Mouse (Mus musculus) erythroblast, embryonic 14.5 days (primary cell): Measurements from ENCODE around the gene Mdh1. TPM values are rescaled to one million over a fixed set of nuclear protein-coding genes. Genes with fewer than 3 reads are reported as not detected.
"Not testable (repeated sequence)": the region's sequence is repeated elsewhere in the genome, so short reads cannot be mapped to it uniquely, and the experiment has no call there.

Experiments used
- H3K27me3 ChIP-seq: 2 replicates; pipeline ENCODE4 v1.6.1; 2012; ENCODE audit warnings: inconsistent platforms; ENCODE audit not compliant: control insufficient read depth
- H3K36me3 ChIP-seq: 2 replicates; pipeline ENCODE4 v1.6.1; 2012; ENCODE audit warnings: mild to moderate bottlenecking, inconsistent platforms; ENCODE audit not compliant: control insufficient read depth
- H3K4me1 ChIP-seq: 2 replicates; pipeline ENCODE4 v1.6.1; 2012; ENCODE audit warnings: inconsistent platforms; ENCODE audit not compliant: control insufficient read depth
- H3K4me3 ChIP-seq: replicated peaks from 2 replicates; pipeline ENCODE3; 2012; ENCODE audit warnings: moderate library complexity, mild to moderate bottlenecking, inconsistent platforms
- H3K9me3 ChIP-seq: 2 replicates; pipeline ENCODE4 v1.6.1; 2012; ENCODE audit warnings: low read length, inconsistent platforms, mixed read lengths; ENCODE audit not compliant: control insufficient read depth
- GATA1 ChIP-seq: IDR thresholded peaks from 2 replicates; pipeline ENCODE4 v1.6.1; 2012; ENCODE audit warnings: low read length, inconsistent platforms, mixed read lengths
- TAL1 ChIP-seq: IDR thresholded peaks from 3 replicates; pipeline ENCODE4 v1.6.1; 2012; ENCODE audit warnings: low read length, inconsistent platforms, mixed read lengths
- polyA plus RNA-seq: library from polyadenylated mRNA; stranded (reverse); fragments of >175 nt; gene quantifications from 2 replicates; pipeline ENCODE4 v1.2.3, GENCODE M21; 2012

The Mdh1 gene
- polyA plus RNA-seq, 1 experiment, result 0.68 TPM

DNA sequence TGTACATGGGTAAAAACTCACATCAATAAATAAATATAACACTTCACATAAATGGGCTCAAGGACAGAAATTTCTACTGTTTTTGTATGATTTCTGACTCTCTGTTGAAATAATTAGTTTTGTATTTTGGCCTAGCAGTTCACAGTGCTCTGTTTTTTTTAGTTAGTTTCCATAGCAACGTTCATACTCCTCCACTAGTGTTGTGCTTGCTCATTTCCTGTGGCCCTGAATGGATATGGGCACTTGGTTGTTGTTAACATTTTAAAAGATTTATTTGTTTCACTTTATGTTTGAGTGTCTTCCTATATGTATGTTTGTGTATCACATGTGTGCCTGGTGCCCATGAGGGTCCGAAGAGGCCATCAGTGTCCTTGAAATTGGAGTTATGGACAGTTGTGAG, 23.1 kb downstream of the Mdh1 start:
- Histone ChIP-seq H3K9me3 (no peaks in the 10 kb centered on the region), H3K4me1 (peaks cover 10% of the 10 kb centered on the region), H3K27me3 (no peaks in the 10 kb centered on the region), H3K36me3 (no peaks in the 10 kb centered on the region), H3K4me3 (no peak overlapping the region)
- no peak for TF ChIP-seq TAL1
- TF ChIP-seq GATA1, result no peak

DNA sequence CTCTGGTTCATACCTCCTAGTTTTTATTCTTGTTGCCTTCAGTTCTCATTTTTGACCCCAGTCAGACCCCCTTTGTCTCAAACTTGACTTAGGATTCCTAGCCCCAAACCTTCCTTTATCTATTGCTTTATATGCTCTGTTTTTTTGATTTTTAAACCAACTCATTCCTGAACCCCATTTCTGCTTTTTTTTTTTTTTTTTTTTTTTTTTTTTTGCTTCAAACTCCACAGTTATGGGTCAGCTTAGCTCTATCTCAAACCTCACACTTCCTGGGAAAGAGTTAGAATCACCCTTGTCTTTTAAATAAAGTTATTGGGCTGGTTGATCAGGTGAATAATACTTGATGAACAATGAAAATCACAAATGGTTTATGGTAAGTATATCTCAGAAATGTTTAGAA, 24.6 kb downstream of the Mdh1 start:
- Histone ChIP-seq H3K4me3 (no peak overlapping the region), H3K27me3 (no peaks in the 10 kb centered on the region), H3K36me3 (no peaks in the 10 kb centered on the region), H3K9me3 (no peaks in the 10 kb centered on the region), H3K4me1 (peaks cover 10% of the 10 kb centered on the region)
- TF ChIP-seq GATA1 (no peak), TAL1 (no peak)

DNA sequence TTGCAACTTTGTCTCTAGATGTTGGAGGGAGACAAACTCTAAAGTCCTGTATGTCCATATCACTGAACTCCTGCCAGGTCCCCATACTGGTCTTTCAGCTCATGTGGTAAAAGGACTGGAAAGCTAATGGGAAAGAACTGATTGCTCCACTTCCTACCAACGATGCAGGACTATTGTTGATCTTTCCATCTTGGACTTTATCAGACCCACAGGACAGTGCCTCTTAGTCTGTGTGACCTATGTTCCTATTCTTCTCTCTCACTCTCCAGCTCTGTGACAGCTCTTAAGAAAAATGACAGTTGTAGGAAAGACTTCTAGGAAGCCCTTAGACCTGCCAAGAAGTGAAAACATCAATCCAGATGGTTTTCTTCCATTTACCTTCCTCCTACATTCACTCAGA, 25.5 kb downstream of the Mdh1 start:
- H3K4me1 ChIP-seq, result peaks cover 10% of the 10 kb centered on the region
- TF ChIP-seq TAL1 (no peak), GATA1 (no peak)
- no peaks in the 10 kb centered on the region for H3K36me3 ChIP-seq
- H3K27me3 ChIP-seq, result no peaks in the 10 kb centered on the region
- H3K9me3 ChIP-seq, result no peaks in the 10 kb centered on the region
- H3K4me3 ChIP-seq, result no peak overlapping the region

DNA sequence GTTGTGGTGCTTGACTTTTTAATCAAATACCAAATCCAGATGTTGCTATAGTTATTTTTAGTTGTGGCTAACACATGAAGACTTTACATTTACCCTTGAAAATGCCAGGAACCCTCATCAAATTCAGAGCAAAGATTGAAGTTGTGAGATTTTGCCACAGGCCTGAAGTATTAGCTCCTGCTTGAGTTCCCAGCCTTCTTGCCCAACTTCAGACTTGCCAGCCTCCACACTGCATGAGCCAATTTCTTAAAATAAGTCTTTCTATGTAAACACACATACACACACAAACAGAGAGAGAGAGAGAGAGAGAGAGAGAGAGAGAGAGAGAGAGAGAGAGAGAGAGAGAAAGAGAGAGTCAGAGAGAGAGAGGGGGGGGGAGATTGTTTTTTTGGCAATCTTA, 26.2 kb downstream of the Mdh1 start:
- Histone ChIP-seq H3K4me3 (no peak overlapping the region), H3K36me3 (no peaks in the 10 kb centered on the region), H3K27me3 (no peaks in the 10 kb centered on the region), H3K4me1 (peaks cover 10% of the 10 kb centered on the region), H3K9me3 (no peaks in the 10 kb centered on the region)
- no peak for TF ChIP-seq GATA1
- TF ChIP-seq TAL1, result no peak

DNA sequence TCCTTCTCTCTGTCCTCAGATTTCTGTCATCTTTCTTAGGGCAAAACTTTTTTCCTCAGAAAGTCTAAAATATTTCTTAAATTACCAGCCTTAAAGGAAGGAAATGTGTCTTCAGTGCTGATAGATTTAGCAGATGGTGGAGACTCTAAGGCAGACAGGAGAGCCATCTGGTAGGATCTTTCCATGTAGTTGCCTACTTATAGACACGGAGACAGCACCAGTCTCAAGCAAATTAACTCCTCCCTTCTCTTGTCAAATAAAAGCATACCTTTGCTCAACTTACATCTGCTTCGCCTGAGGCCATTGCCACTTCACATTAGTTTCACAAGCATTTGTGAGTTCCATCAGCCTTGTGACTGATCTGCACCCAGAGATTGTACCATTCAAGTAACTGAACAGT, 27.1 kb downstream of the Mdh1 start:
- TF ChIP-seq GATA1 (no peak), TAL1 (no peak)
- H3K36me3 ChIP-seq, result no peaks in the 10 kb centered on the region
- H3K27me3 ChIP-seq, result no peaks in the 10 kb centered on the region
- H3K4me1 ChIP-seq, result peaks cover 3% of the 10 kb centered on the region
- no peaks in the 10 kb centered on the region for H3K9me3 ChIP-seq
- no peak overlapping the region for H3K4me3 ChIP-seq

DNA sequence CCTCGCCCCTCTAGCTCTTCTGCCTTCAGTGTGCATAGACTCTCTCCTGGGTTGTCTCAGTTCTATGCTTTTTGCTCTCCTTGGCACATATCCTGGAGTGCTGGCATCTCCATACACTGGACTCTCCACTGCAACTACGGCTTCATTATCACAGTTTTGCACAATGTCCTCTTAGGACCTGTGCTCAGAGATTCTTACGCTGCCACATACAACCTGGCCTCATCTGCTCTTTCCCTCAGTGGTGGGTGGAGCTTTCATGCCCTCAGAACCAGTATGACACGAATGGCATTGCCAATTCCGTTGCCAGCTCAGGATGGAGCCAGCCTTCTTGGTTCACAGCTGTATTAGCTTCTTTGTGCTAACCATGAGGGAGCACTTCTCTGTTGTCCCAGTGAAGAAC, 29.4 kb downstream of the Mdh1 start:
- Histone ChIP-seq H3K4me3 (no peak overlapping the region), H3K4me1 (no peaks in the 10 kb centered on the region), H3K27me3 (no peaks in the 10 kb centered on the region), H3K9me3 (no peaks in the 10 kb centered on the region), H3K36me3 (no peaks in the 10 kb centered on the region)
- TF ChIP-seq GATA1, result no peak
- TF ChIP-seq TAL1, result no peak

DNA sequence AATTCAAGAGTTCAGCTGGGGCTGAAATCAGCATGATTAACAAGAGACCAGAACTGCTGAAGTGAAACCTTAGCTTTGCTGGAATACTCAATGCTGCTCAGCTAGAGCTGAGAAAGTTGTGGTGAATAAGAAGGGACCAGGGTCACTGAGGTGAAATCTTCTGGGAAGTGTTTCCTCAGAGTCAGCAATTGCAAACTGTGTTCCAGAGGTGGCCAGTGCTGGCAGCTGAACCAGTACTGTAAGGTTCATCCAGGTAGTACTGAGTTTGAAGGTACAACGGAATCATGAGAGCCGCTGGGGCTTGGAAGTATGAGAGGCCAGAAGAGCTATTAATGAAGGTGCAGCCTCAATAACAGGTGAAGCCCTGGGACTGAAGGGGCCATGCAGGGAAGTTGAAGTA, 31.5 kb downstream of the Mdh1 start:
- Histone ChIP-seq H3K9me3 (no peaks in the 10 kb centered on the region), H3K4me3 (no peak overlapping the region), H3K4me1 (no peaks in the 10 kb centered on the region), H3K27me3 (no peaks in the 10 kb centered on the region), H3K36me3 (no peaks in the 10 kb centered on the region)
- no peak for TF ChIP-seq GATA1

DNA sequence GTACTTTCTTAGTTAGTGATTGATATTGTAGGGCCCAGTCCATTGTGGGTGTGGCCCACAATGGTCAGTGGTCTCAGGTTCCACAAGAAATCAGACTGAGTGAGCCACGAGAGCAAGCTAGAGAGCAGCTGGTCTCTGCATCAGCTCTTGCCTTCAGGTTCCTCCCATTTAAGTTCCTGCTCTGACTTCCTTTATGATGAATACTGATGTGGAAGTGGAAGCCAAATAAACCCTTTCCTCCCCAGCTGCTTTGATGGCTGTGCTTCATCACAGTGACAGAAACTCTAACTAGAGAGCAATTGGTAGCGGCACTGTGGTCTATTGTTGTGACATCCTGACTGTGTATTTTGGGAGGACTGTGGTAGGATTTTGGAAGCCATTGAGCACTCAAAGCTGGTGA, 32.1 kb downstream of the Mdh1 start:
- no peaks in the 10 kb centered on the region for H3K36me3 ChIP-seq
- no peaks in the 10 kb centered on the region for H3K4me1 ChIP-seq
- no peaks in the 10 kb centered on the region for H3K9me3 ChIP-seq
- no peak for TF ChIP-seq GATA1
- TF ChIP-seq TAL1, result no peak
- H3K4me3 ChIP-seq, result no peak overlapping the region
- H3K27me3 ChIP-seq, result no peaks in the 10 kb centered on the region

DNA sequence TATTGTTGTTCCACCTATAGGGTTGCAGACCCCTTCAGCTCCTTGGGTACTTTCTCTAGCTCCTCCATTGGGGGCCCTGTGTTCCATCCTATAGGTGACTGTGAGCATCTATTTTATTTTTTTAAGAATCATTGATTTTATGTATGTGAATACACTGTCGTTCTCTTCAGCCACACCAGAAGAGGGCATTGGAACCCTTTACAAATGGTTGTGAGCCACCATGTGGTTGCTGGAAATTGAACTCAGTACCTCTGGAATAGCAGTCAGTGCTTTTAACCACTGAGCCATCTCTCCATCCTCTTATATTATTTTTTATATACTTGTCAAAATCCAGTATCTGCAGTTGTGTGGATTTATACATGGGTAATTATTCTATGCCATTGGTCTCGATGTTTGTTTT, 41.3 kb downstream of the Mdh1 start:
- not testable (repeated sequence) for H3K4me3 ChIP-seq, H3K36me3 ChIP-seq, H3K27me3 ChIP-seq, H3K9me3 ChIP-seq, H3K4me1 ChIP-seq

DNA sequence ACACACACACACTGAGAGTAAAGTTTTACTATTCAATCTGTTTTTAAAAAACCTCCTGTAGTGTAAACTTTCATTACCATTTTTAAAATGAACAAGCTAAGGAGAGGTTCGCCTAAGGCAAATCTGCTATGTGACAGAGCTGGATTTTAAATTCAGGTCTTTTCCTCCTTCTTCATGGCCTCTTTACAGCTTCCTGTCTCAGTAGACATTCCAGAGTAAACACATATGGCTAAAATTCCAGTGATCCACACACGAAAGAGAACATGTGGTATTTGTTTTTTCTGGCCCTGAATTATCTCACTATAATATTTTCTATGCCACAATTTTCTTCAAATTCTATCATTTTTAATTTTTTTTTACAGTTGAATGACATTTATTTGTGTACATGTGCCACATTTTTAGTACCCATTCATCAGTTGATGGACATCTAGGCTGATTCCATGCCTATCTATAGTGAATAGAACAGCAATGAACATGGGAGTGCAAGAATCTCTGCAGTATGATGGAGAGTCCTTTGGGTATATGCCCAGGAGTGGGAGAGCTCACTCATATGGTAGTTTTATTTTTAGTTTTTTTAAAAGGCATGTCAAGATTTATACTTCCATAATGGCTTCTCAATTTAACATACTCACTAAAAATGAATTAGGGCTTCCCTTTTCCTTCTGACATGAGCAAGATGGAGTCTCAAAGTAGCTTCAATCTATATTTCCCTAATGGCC, 43.3 kb downstream of the Mdh1 start:
- TF ChIP-seq TAL1 (no peak), GATA1 (no peak)

DNA sequence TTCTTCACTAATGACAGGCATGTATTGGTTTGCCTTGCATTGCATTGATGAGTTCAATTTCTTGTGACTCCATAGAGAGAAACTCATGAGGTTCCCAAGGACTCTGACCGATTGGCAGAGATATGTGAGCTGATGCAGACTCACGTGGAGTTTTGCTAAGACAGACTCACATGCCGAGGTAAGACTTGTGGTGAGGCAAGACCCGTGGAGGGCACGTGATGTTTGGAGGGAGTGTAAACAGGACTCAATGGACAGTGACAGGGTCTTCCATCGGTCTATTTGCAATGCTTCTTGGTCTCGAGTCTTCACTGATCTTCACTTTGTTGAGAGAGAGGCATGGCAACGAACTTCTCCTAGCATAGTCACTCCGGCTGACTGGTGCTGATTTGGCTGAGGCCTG, 54.4 kb downstream of the Mdh1 start:
- Histone ChIP-seq H3K27me3 (no peaks in the 10 kb centered on the region), H3K9me3 (no peaks in the 10 kb centered on the region), H3K4me1 (no peaks in the 10 kb centered on the region), H3K4me3 (no peak overlapping the region), H3K36me3 (no peaks in the 10 kb centered on the region)
- TF ChIP-seq GATA1 (no peak), TAL1 (no peak)

More for the DNA sequence above, 43.3 kb downstream of the Mdh1 start:
- Histone ChIP-seq H3K4me1 (no peaks in the 10 kb centered on the region), H3K4me3 (no peak overlapping the region), H3K9me3 (no peaks in the 10 kb centered on the region), H3K36me3 (no peaks in the 10 kb centered on the region), H3K27me3 (no peaks in the 10 kb centered on the region)

DNA sequence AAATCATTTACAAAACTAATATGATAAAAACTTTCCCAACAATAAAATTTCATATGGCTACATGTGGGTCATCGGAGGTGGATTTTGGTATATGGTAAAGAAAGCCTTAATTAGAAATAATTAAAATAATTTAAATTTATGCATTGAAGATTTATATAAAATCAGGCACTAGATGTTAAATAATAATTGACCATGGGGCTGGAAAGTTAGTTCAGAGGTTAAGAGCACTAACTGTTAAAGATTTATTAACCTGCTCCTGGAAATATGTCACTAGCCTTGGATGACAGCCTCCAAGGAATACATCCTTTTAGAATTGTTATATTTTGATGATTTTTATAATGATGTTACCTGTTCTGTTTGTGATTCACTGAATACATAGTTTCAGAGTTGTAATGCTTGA, 55.8 kb downstream of the Mdh1 start:
- not testable (repeated sequence) for H3K4me3 ChIP-seq, H3K9me3 ChIP-seq, H3K27me3 ChIP-seq

DNA sequence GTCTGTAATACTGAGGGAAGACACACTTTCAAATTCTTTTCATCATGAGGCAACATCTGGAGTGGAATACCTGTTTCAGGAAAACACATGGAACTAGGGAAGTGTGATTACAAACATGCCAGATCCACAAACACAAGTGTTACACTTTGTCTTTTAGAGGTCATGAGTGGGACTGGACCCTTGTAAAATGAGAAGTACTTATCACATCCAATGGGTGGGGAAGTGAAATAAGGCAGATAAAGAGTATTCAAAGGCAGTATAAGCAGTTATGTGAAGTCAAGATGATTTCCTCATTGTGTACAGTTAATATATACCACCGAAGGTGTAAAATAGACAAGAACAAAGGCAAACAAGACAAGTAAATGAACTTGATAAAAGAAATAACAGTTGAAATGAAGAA, 61.6 kb downstream of the Mdh1 start:
- H3K4me3 ChIP-seq, H3K27me3 ChIP-seq, H3K9me3 ChIP-seq, H3K36me3 ChIP-seq, H3K4me1 ChIP-seq: not testable (repeated sequence)

More for the DNA sequence above, 55.8 kb downstream of the Mdh1 start:
- H3K36me3 ChIP-seq, H3K4me1 ChIP-seq: not testable (repeated sequence)

DNA sequence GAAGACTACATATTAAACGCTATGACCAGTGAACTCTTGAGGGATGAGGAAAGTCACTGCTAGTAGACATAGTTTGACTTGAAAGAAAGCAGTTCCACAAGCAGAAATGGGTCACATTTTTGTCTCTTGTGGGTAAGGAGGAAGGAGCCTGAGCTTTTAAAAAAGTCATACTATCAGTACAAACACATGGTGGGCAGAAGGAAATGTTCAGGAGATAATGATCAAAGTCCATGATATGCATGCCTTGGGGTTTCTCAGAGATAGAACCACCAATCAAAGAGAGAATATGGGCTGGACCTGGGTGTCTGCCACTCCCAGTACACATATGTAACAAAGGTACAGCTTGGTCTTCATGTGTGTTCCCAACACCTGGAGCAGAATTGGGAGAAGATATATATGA, 63.5 kb downstream of the Mdh1 start:
- not testable (repeated sequence) for H3K9me3 ChIP-seq, H3K36me3 ChIP-seq, H3K27me3 ChIP-seq, H3K4me3 ChIP-seq, H3K4me1 ChIP-seq
